Mouse (Mus musculus) skeletal muscle tissue, postnatal 0 days (tissue): Measurements from ENCODE around the gene Olfr1030. TPM values are rescaled to one million over a fixed set of nuclear protein-coding genes. Genes with fewer than 3 reads are reported as not detected.

Experiments
- polyA plus RNA-seq: library from polyadenylated mRNA; unstranded; fragments of >200 nt; fragmentation: Nextera tagmentation; extraction: Ambion mirVana; gene quantifications from 2 replicates; pipeline ENCODE4 v1.2.1, GENCODE M21; 2015

Olfr1030 gene
- not detected in 2 replicates for polyA plus RNA-seq

GRCm38 (mm10) chr2:85978976-85979375, at the start of gene Olfr1030:
TSS of gene Olfr1030 (plus strand) at chr2:85979276.

GRCm38 (mm10) chr2:85950137-85950536, 28.9 kb upstream of the Olfr1030 start, which contains the start of gene Olfr1028:
TSS of gene Olfr1028 (plus strand) at chr2:85950437.

GRCm38 (mm10) chr2:85973595-85973994, 5.5 kb upstream of the Olfr1030 start, which contains the start of gene Olfr1029:
TSS of gene Olfr1029 (plus strand) at chr2:85973895.

GRCm38 (mm10) chr2:85990004-85990403, 10.9 kb downstream of the Olfr1030 start, which contains the start of gene Olfr1031:
TSS of gene Olfr1031 (plus strand) at chr2:85990304.

GRCm38 (mm10) chr2:86005240-86005639, 26.2 kb downstream of the Olfr1030 start, which contains the start of gene Olfr1032:
TSS of gene Olfr1032 (plus strand) at chr2:86005540.

GRCm38 (mm10) chr2:86020406-86020805, 41.3 kb downstream of the Olfr1030 start, which contains the start of gene Olfr1033:
TSS of gene Olfr1033 (plus strand) at chr2:86020633.

Other genes with a start within 250 kb of the Olfr1030 start
- not detected in 2 replicates for gene Olfr1012, start 216.5 kb upstream of the Olfr1030 start, polyA plus RNA-seq
- not detected in 2 replicates for gene Olfr1013, start 212.2 kb upstream of the Olfr1030 start, polyA plus RNA-seq
- gene Olfr1014, start 206.6 kb upstream of the Olfr1030 start, polyA plus RNA-seq: not detected in 2 replicates
- not detected in 2 replicates for gene Olfr1015, start 197.3 kb upstream of the Olfr1030 start, polyA plus RNA-seq
- gene Olfr1016, start 176.7 kb upstream of the Olfr1030 start, polyA plus RNA-seq: not detected in 2 replicates
- gene Olfr1018, start 160.8 kb upstream of the Olfr1030 start, polyA plus RNA-seq: not detected in 2 replicates
- not detected in 2 replicates for gene Olfr1019, start 133.8 kb upstream of the Olfr1030 start, polyA plus RNA-seq
- not detected in 2 replicates for gene Olfr1020, start 132.2 kb upstream of the Olfr1030 start, polyA plus RNA-seq
- not detected in 2 replicates for gene Olfr1022, start 110.7 kb upstream of the Olfr1030 start, polyA plus RNA-seq
- not detected in 2 replicates for gene Olfr1023, start 93.6 kb upstream of the Olfr1030 start, polyA plus RNA-seq
- gene Olfr1024, start 74.2 kb upstream of the Olfr1030 start, polyA plus RNA-seq: not detected in 2 replicates
- not detected in 2 replicates for gene Olfr1025-ps1, start 64.1 kb upstream of the Olfr1030 start, polyA plus RNA-seq
- not detected in 2 replicates for gene Olfr1026, start 57.7 kb upstream of the Olfr1030 start, polyA plus RNA-seq
- not detected in 2 replicates for gene Olfr1028, start 28.8 kb upstream of the Olfr1030 start, polyA plus RNA-seq
- not detected in 2 replicates for gene Olfr1029, start 5.4 kb upstream of the Olfr1030 start, polyA plus RNA-seq
- not detected in 2 replicates for gene Olfr1031, start 11.0 kb downstream of the Olfr1030 start, polyA plus RNA-seq
- gene Olfr1032, start 26.3 kb downstream of the Olfr1030 start, polyA plus RNA-seq: not detected in 2 replicates
- 0.53 and 2.5 TPM in 2 replicates for gene Olfr1033, start 41.4 kb downstream of the Olfr1030 start, polyA plus RNA-seq
- not detected in 2 replicates for gene Olfr1034, start 66.6 kb downstream of the Olfr1030 start, polyA plus RNA-seq
- gene Olfr1036, start 94.7 kb downstream of the Olfr1030 start, polyA plus RNA-seq: not detected in 2 replicates
- gene Olfr1037, start 108.1 kb downstream of the Olfr1030 start, polyA plus RNA-seq: not detected in 2 replicates
- not detected in 2 replicates for gene Olfr1039, start 156.7 kb downstream of the Olfr1030 start, polyA plus RNA-seq
- not detected in 2 replicates for gene Olfr1040, start 167.5 kb downstream of the Olfr1030 start, polyA plus RNA-seq
- not detected in 2 replicates for gene Olfr1042, start 182.6 kb downstream of the Olfr1030 start, polyA plus RNA-seq
- not detected in 2 replicates for gene Olfr1043, start 188.2 kb downstream of the Olfr1030 start, polyA plus RNA-seq
- not detected in 2 replicates for gene Olfr1044, start 198.5 kb downstream of the Olfr1030 start, polyA plus RNA-seq
- not detected in 2 replicates for gene Olfr52, start 206.4 kb downstream of the Olfr1030 start, polyA plus RNA-seq
- not detected in 2 replicates for gene Olfr1045, start 223.7 kb downstream of the Olfr1030 start, polyA plus RNA-seq
- gene Olfr1046, start 240.0 kb downstream of the Olfr1030 start, polyA plus RNA-seq: not detected in 2 replicates